Mouse (Mus musculus): ENCODE data around the gene Lix1l. TPM values are rescaled to one million over a fixed set of nuclear protein-coding genes. Genes with fewer than 3 reads are reported as not detected.
A peak's percentile ranks its signal among the peaks of the same experiment; 100 is the strongest.
"Not testable (repeated sequence)": the region's sequence is repeated elsewhere in the genome, so short reads cannot be mapped to it uniquely, and the experiment has no call there.

Lix1l gene
- polyA plus RNA-seq, 1 experiment from 2014 or later: 6.7 TPM

- no peak overlapping the region for H3K27ac ChIP-seq
- H3K36me3 ChIP-seq: no peaks in the 10 kb centered on the region
- peaks cover 57% of the 10 kb centered on the region for H3K4me1 ChIP-seq
- ATAC-seq (ENCODE audit: low FRiP score, low read depth): no peak
- H3K4me2 ChIP-seq (replicated peaks): peak overlapping the region; percentile 93
- H3K4me3 ChIP-seq: peak overlapping the region; percentile 43
- H3K9me3 ChIP-seq: no peaks in the 10 kb centered on the region
- peaks cover 27% of the 10 kb centered on the region for H3K27me3 ChIP-seq (replicated peaks)
- WGBS: 6% methylated on average over 10 of the region's 12 CpGs
- peak overlapping the region; percentile 72 for H3K9ac ChIP-seq
Observed at GRCm38 (mm10) chr3:96596855-96597254, 4.1 kb upstream of the Lix1l start.

GRCm38 (mm10) chr3:96597435-96597891, 3.5 kb upstream of the Lix1l start:
- no peak for ATAC-seq (ENCODE audit: low FRiP score, low read depth)
- no peak overlapping the region for H3K27ac ChIP-seq
- under 1% methylated on average over 40 of the region's 40 CpGs for WGBS
- peak overlapping the region; percentile 72 for H3K9ac ChIP-seq
- H3K36me3 ChIP-seq: no peaks in the 10 kb centered on the region
- peak overlapping the region; percentile 43 for H3K4me3 ChIP-seq
- H3K9me3 ChIP-seq: no peaks in the 10 kb centered on the region
- H3K4me2 ChIP-seq (replicated peaks): peak overlapping the region; percentile 93
- peaks cover 59% of the 10 kb centered on the region for H3K4me1 ChIP-seq
- H3K27me3 ChIP-seq (replicated peaks): peaks cover 27% of the 10 kb centered on the region

- 0 out of 2 replicates have a peak overlapping the region, but pooled peaks have one; percentile 37 for H3K27ac ChIP-seq
- peak overlapping the region; percentile 43 for H3K4me3 ChIP-seq
- H3K36me3 ChIP-seq: no peaks in the 10 kb centered on the region
- peak overlapping the region; percentile 72 for H3K9ac ChIP-seq
- H3K4me1 ChIP-seq: peaks cover 64% of the 10 kb centered on the region
- WGBS: under 1% methylated on average over 54 of the region's 54 CpGs
- H3K4me2 ChIP-seq (replicated peaks): peak overlapping the region; percentile 93
- H3K27me3 ChIP-seq (replicated peaks): peaks cover 27% of the 10 kb centered on the region
- ATAC-seq (ENCODE audit: low FRiP score, low read depth): no peak
- no peaks in the 10 kb centered on the region for H3K9me3 ChIP-seq
Observed at GRCm38 (mm10) chr3:96598156-96599068, 2.5 kb upstream of the Lix1l start.

GRCm38 (mm10) chr3:96599069-96599393, 1.9 kb upstream of the Lix1l start:
- 0 out of 2 replicates have a peak, but pooled peaks cover 5% of the 10 kb centered on the region for H3K36me3 ChIP-seq
- H3K9ac ChIP-seq: no peak overlapping the region
- peaks cover 27% of the 10 kb centered on the region for H3K27me3 ChIP-seq (replicated peaks)
- ATAC-seq (ENCODE audit: low FRiP score, low read depth): no peak
- H3K9me3 ChIP-seq: no peaks in the 10 kb centered on the region
- peak overlapping the region; percentile 43 for H3K4me3 ChIP-seq
- H3K4me2 ChIP-seq (replicated peaks): peak overlapping the region; percentile 93
- H3K4me1 ChIP-seq: peaks cover 70% of the 10 kb centered on the region
- WGBS: 42% methylated on average over 8 of the region's 8 CpGs
- H3K27ac ChIP-seq: no peak overlapping the region

- Histone ChIP-seq H3K27ac (no peak overlapping the region), H3K9ac (no peak overlapping the region), H3K4me2 (replicated peaks) (peak overlapping the region; percentile 93; the same call in 1 of the 2 replicates), H3K4me1 (peaks cover 74% of the 10 kb centered on the region), H3K36me3 (0 out of 2 replicates have a peak, but pooled peaks cover 6% of the 10 kb centered on the region), H3K9me3 (no peaks in the 10 kb centered on the region), H3K4me3 (no peak overlapping the region), H3K27me3 (replicated peaks) (peaks cover 27% of the 10 kb centered on the region)
- no peak for ATAC-seq (ENCODE audit: low FRiP score, low read depth)
- 81% methylated on average over 3 of the region's 3 CpGs for WGBS
Observed at GRCm38 (mm10) chr3:96599411-96599810, 1.5 kb upstream of the Lix1l start.

GRCm38 (mm10) chr3:96601251-96601787, 370 bp downstream of the Lix1l start:
- Histone ChIP-seq H3K4me2 (replicated peaks) (peak overlapping the region; percentile 76), H3K9ac (peak overlapping the region; percentile 95), H3K9me3 (no peaks in the 10 kb centered on the region), H3K27me3 (replicated peaks) (peaks cover 11% of the 10 kb centered on the region), H3K36me3 (peaks cover 8% of the 10 kb centered on the region; the same call in 1 of the 2 replicates), H3K4me1 (peaks cover 76% of the 10 kb centered on the region), H3K27ac (peak overlapping the region; percentile 91), H3K4me3 (peak overlapping the region; percentile 86)
- peak; percentile 73 for ATAC-seq (ENCODE audit: low FRiP score, low read depth)
- 1% methylated on average over 38 of the region's 40 CpGs for WGBS

GRCm38 (mm10) chr3:96601941-96602703, 1.2 kb downstream of the Lix1l start:
- H3K4me3 ChIP-seq: peak overlapping the region; percentile 86
- H3K27me3 ChIP-seq (replicated peaks): peaks cover 7% of the 10 kb centered on the region; the same call in 1 of the 2 replicates
- H3K9me3 ChIP-seq: no peaks in the 10 kb centered on the region
- peaks cover 8% of the 10 kb centered on the region; the same call in 1 of the 2 replicates for H3K36me3 ChIP-seq
- no peak for ATAC-seq (ENCODE audit: low FRiP score, low read depth)
- peak overlapping the region; percentile 95 for H3K9ac ChIP-seq
- peak overlapping the region; percentile 76 for H3K4me2 ChIP-seq (replicated peaks)
- 29% methylated on average over 10 of the region's 10 CpGs for WGBS
- peaks cover 68% of the 10 kb centered on the region for H3K4me1 ChIP-seq
- peak overlapping the region; percentile 51; the same call in 1 of the 2 replicates for H3K27ac ChIP-seq

GRCm38 (mm10) chr3:96602704-96603084, 1.7 kb downstream of the Lix1l start:
- no peak for ATAC-seq (ENCODE audit: low FRiP score, low read depth)
- no peaks in the 10 kb centered on the region for H3K9me3 ChIP-seq
- peak overlapping the region; percentile 76 for H3K4me2 ChIP-seq (replicated peaks)
- H3K27ac ChIP-seq: peak overlapping the region; percentile 51
- WGBS: 36% methylated on average over 5 of the region's 5 CpGs
- peak overlapping the region; percentile 95 for H3K9ac ChIP-seq
- peaks cover 7% of the 10 kb centered on the region; the same call in 1 of the 2 replicates for H3K27me3 ChIP-seq (replicated peaks)
- H3K4me3 ChIP-seq: peak overlapping the region; percentile 86
- H3K4me1 ChIP-seq: peaks cover 63% of the 10 kb centered on the region
- peaks cover 8% of the 10 kb centered on the region; the same call in 1 of the 2 replicates for H3K36me3 ChIP-seq

GRCm38 (mm10) chr3:96603311-96603710, 2.4 kb downstream of the Lix1l start:
- peaks cover 7% of the 10 kb centered on the region; the same call in 1 of the 2 replicates for H3K27me3 ChIP-seq (replicated peaks)
- peak overlapping the region; percentile 76 for H3K4me2 ChIP-seq (replicated peaks)
- no peak for ATAC-seq (ENCODE audit: low FRiP score, low read depth)
- peak overlapping the region; percentile 86; the same call in 1 of the 2 replicates for H3K4me3 ChIP-seq
- peaks cover 8% of the 10 kb centered on the region; the same call in 1 of the 2 replicates for H3K36me3 ChIP-seq
- H3K9me3 ChIP-seq: no peaks in the 10 kb centered on the region
- WGBS: 58% methylated on average over 5 of the region's 5 CpGs
- no peak overlapping the region for H3K27ac ChIP-seq
- peaks cover 57% of the 10 kb centered on the region for H3K4me1 ChIP-seq
- peak overlapping the region; percentile 95 for H3K9ac ChIP-seq

- H3K27me3 ChIP-seq (replicated peaks); H3K4me3 ChIP-seq; H3K9me3 ChIP-seq; H3K9ac ChIP-seq; ATAC-seq (ENCODE audit: low FRiP score, low read depth); H3K36me3 ChIP-seq; H3K4me2 ChIP-seq (replicated peaks); H3K27ac ChIP-seq: not testable (repeated sequence)
- H3K4me1 ChIP-seq: peaks cover 39% of the 10 kb centered on the region
- 92% methylated on average over 4 of the region's 4 CpGs for WGBS
Observed at GRCm38 (mm10) chr3:96606007-96606406, 5.1 kb downstream of the Lix1l start.

GRCm38 (mm10) chr3:96606618-96607017, 5.7 kb downstream of the Lix1l start:
- Histone ChIP-seq H3K4me1 (peaks cover 39% of the 10 kb centered on the region), H3K9me3 (no peaks in the 10 kb centered on the region), H3K4me2 (replicated peaks) (no peak overlapping the region), H3K4me3 (no peak overlapping the region), H3K27ac (no peak overlapping the region), H3K27me3 (replicated peaks) (no peaks in the 10 kb centered on the region), H3K9ac (no peak overlapping the region), H3K36me3 (peaks cover 8% of the 10 kb centered on the region; the same call in 1 of the 2 replicates)
- WGBS: 84% methylated on average over 4 of the region's 4 CpGs
- ATAC-seq (ENCODE audit: low FRiP score, low read depth): no peak

Data from neural tube, embryonic 12.5 days (tissue).